Mouse (Mus musculus): ENCODE data around the gene Ube2ql1.

DNA sequence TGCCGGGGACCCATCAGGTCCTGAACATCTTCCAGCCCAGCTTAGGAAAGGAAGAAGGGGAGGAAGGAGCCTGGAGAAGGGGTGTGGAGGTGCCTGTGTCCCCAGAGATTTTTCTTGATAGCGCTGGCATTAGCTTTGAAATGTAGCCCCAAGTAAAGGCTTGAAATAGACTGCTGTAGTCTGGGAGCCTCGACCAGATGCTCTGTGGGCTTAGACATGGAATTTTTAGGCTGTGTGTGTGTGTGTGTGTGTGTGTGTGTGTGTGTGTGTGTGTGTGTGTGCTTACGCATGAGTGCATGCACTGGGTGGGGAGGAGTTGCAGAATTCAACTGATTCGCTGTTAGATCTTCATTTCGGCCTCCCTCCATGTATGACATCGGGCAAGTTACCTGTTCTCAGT is 31.5 kb downstream of the Ube2ql1 start:
- TF ChIP-seq POLR2A (IDR thresholded peaks at IDR 0.05; ENCODE audit: low read depth, low read length) (no peak), CTCF (IDR thresholded peaks at IDR 0.05; ENCODE audit: extremely low read depth, insufficient read length, insufficient replicate concordance, low read depth, low read length) (no peak)
